Mouse (Mus musculus): ENCODE results near the gene Haus8. TPM values are rescaled to one million over a fixed set of nuclear protein-coding genes. Genes with fewer than 3 reads are reported as not detected.
A peak's percentile ranks its signal among the peaks of the same experiment; 100 is the strongest.
"Not testable (repeated sequence)": the region's sequence is repeated elsewhere in the genome, so short reads cannot be mapped to it uniquely, and the experiment has no call there.

The Haus8 gene
- polyA plus RNA-seq, 1 experiment from 2014 or later = 60.8 TPM

GRCm38 (mm10) chr8:71276166-71276565 is 3.4 kb upstream of the Haus8 start:
- Histone ChIP-seq H3K27ac (replicated peaks) (no peak overlapping the region), H3K9me3 (replicated peaks) (no peaks in the 10 kb centered on the region), H3K27me3 (ENCODE audit: low read depth, poor library complexity, severe bottlenecking) (no peaks in the 10 kb centered on the region), H3K4me1 (peaks cover 30% of the 10 kb centered on the region), H3K36me3 (peaks cover 8% of the 10 kb centered on the region; the same call in 1 of the 2 replicates), H3K4me3 (no peak overlapping the region)
- WGBS = 89% methylated on average over 3 of the region's 3 CpGs
- DNase-seq (ENCODE audit: low spot score) = no peak

GRCm38 (mm10) chr8:71274478-71274877 is 1.7 kb upstream of the Haus8 start:
- Histone ChIP-seq H3K27me3 (ENCODE audit: low read depth, poor library complexity, severe bottlenecking) (no peaks in the 10 kb centered on the region), H3K9me3 (replicated peaks) (no peaks in the 10 kb centered on the region), H3K27ac (replicated peaks) (no peak overlapping the region), H3K4me3 (no peak overlapping the region), H3K4me1 (peaks cover 37% of the 10 kb centered on the region), H3K36me3 (peaks cover 8% of the 10 kb centered on the region; the same call in 1 of the 2 replicates)
- no peak for DNase-seq (ENCODE audit: low spot score)

GRCm38 (mm10) chr8:71273151-71273510 is 397 bp upstream of the Haus8 start:
- H3K4me1 ChIP-seq = peaks cover 37% of the 10 kb centered on the region
- H3K36me3 ChIP-seq = peaks cover 10% of the 10 kb centered on the region; the same call in 1 of the 2 replicates
- peak overlapping the region; percentile 89 for H3K27ac ChIP-seq (replicated peaks)
- H3K9me3 ChIP-seq (replicated peaks) = no peaks in the 10 kb centered on the region
- H3K27me3 ChIP-seq (ENCODE audit: low read depth, poor library complexity, severe bottlenecking) = no peaks in the 10 kb centered on the region
- 2% methylated on average over 14 of the region's 14 CpGs for WGBS
- H3K4me3 ChIP-seq = peak overlapping the region; percentile 92
- peak; percentile 54 for DNase-seq (ENCODE audit: low spot score)

GRCm38 (mm10) chr8:71271630-71272029 is 1.1 kb downstream of the Haus8 start:
- H3K9me3 ChIP-seq (replicated peaks) = no peaks in the 10 kb centered on the region
- peaks cover 14% of the 10 kb centered on the region for H3K36me3 ChIP-seq
- DNase-seq (ENCODE audit: low spot score) = no peak
- H3K27me3 ChIP-seq (ENCODE audit: low read depth, poor library complexity, severe bottlenecking) = no peaks in the 10 kb centered on the region
- H3K27ac ChIP-seq (replicated peaks) = peak overlapping the region; percentile 89
- WGBS = 25% methylated on average over 5 of the region's 5 CpGs
- H3K4me1 ChIP-seq = peaks cover 37% of the 10 kb centered on the region
- H3K4me3 ChIP-seq = peak overlapping the region; percentile 92

- Histone ChIP-seq H3K4me1 (peaks cover 23% of the 10 kb centered on the region), H3K36me3 (peaks cover 26% of the 10 kb centered on the region)
- H3K27me3 ChIP-seq (ENCODE audit: low read depth, poor library complexity, severe bottlenecking); H3K9me3 ChIP-seq (replicated peaks); DNase-seq (ENCODE audit: low spot score); H3K4me3 ChIP-seq; H3K27ac ChIP-seq (replicated peaks): not testable (repeated sequence)
- 90% methylated on average over 6 of the region's 6 CpGs for WGBS
Observed at GRCm38 (mm10) chr8:71268286-71268685, 4.4 kb downstream of the Haus8 start.

GRCm38 (mm10) chr8:71267690-71268089 is 5.0 kb downstream of the Haus8 start:
- no peaks in the 10 kb centered on the region for H3K27me3 ChIP-seq (ENCODE audit: low read depth, poor library complexity, severe bottlenecking)
- H3K9me3 ChIP-seq (replicated peaks) = no peaks in the 10 kb centered on the region
- H3K27ac ChIP-seq (replicated peaks) = no peak overlapping the region
- H3K4me3 ChIP-seq = no peak overlapping the region
- DNase-seq (ENCODE audit: low spot score) = no peak
- WGBS = 94% methylated on average over 2 of the region's 2 CpGs
- peaks cover 32% of the 10 kb centered on the region for H3K36me3 ChIP-seq
- peaks cover 17% of the 10 kb centered on the region for H3K4me1 ChIP-seq

- H3K27ac ChIP-seq (replicated peaks) = no peak overlapping the region
- H3K9me3 ChIP-seq (replicated peaks) = no peaks in the 10 kb centered on the region; the same call in 1 of the 2 replicates
- H3K27me3 ChIP-seq (ENCODE audit: low read depth, poor library complexity, severe bottlenecking) = no peaks in the 10 kb centered on the region
- DNase-seq (ENCODE audit: low spot score) = peak; percentile 10
- H3K4me3 ChIP-seq = no peak overlapping the region
- no peaks in the 10 kb centered on the region for H3K4me1 ChIP-seq
- H3K36me3 ChIP-seq = peaks cover 61% of the 10 kb centered on the region
Observed at GRCm38 (mm10) chr8:71261234-71261633, 11.5 kb downstream of the Haus8 start.

GRCm38 (mm10) chr8:71256545-71257232 is 16.0 kb downstream of the Haus8 start:
- no peak for DNase-seq (ENCODE audit: low spot score)
- no peaks in the 10 kb centered on the region for H3K9me3 ChIP-seq (replicated peaks)
- no peaks in the 10 kb centered on the region for H3K4me1 ChIP-seq
- 93% methylated on average over 3 of the region's 3 CpGs for WGBS
- no peak overlapping the region for H3K27ac ChIP-seq (replicated peaks)
- H3K36me3 ChIP-seq = peaks cover 71% of the 10 kb centered on the region
- H3K4me3 ChIP-seq = no peak overlapping the region
- H3K27me3 ChIP-seq (ENCODE audit: low read depth, poor library complexity, severe bottlenecking) = no peaks in the 10 kb centered on the region

- Histone ChIP-seq H3K9me3 (replicated peaks) (no peaks in the 10 kb centered on the region), H3K27me3 (ENCODE audit: low read depth, poor library complexity, severe bottlenecking) (no peaks in the 10 kb centered on the region), H3K4me1 (no peaks in the 10 kb centered on the region), H3K36me3 (peaks cover 30% of the 10 kb centered on the region), H3K27ac (replicated peaks) (no peak overlapping the region), H3K4me3 (no peak overlapping the region)
- WGBS = 90% methylated on average over 1 of the region's 1 CpGs
- no peak for DNase-seq (ENCODE audit: low spot score)
Observed at GRCm38 (mm10) chr8:71248203-71248602, 24.5 kb downstream of the Haus8 start.

- Histone ChIP-seq H3K36me3 (no peaks in the 10 kb centered on the region; the same call in 1 of the 2 replicates), H3K9me3 (replicated peaks) (no peaks in the 10 kb centered on the region), H3K27ac (replicated peaks) (no peak overlapping the region), H3K27me3 (ENCODE audit: low read depth, poor library complexity, severe bottlenecking) (no peaks in the 10 kb centered on the region), H3K4me1 (no peaks in the 10 kb centered on the region), H3K4me3 (no peak overlapping the region)
- 84% methylated on average over 2 of the region's 2 CpGs for WGBS
- DNase-seq (ENCODE audit: low spot score) = no peak
Observed at GRCm38 (mm10) chr8:71242757-71243156, 30.0 kb downstream of the Haus8 start.

GRCm38 (mm10) chr8:71224560-71224959 is 48.2 kb downstream of the Haus8 start:
- H3K27ac ChIP-seq (replicated peaks) = no peak overlapping the region
- no peaks in the 10 kb centered on the region for H3K4me1 ChIP-seq
- no peak overlapping the region for H3K4me3 ChIP-seq
- H3K36me3 ChIP-seq = no peaks in the 10 kb centered on the region
- no peaks in the 10 kb centered on the region for H3K27me3 ChIP-seq (ENCODE audit: low read depth, poor library complexity, severe bottlenecking)
- 49% methylated on average over 2 of the region's 2 CpGs for WGBS
- H3K9me3 ChIP-seq (replicated peaks) = no peaks in the 10 kb centered on the region
- no peak for DNase-seq (ENCODE audit: low spot score)

- H3K9me3 ChIP-seq (replicated peaks); H3K4me3 ChIP-seq; H3K36me3 ChIP-seq; H3K27ac ChIP-seq (replicated peaks); H3K27me3 ChIP-seq (ENCODE audit: low read depth, poor library complexity, severe bottlenecking); DNase-seq (ENCODE audit: low spot score); H3K4me1 ChIP-seq: not testable (repeated sequence)
- WGBS = 84% methylated on average over 4 of the region's 5 CpGs
Observed at GRCm38 (mm10) chr8:71214266-71214665, 58.5 kb downstream of the Haus8 start.

- not testable (repeated sequence) for H3K9me3 ChIP-seq (replicated peaks); H3K27me3 ChIP-seq (ENCODE audit: low read depth, poor library complexity, severe bottlenecking); H3K4me3 ChIP-seq; H3K36me3 ChIP-seq; H3K27ac ChIP-seq (replicated peaks); H3K4me1 ChIP-seq
- WGBS = 5% methylated on average over 6 of the region's 11 CpGs
- peak; percentile 14 for DNase-seq (ENCODE audit: low spot score)
Observed at GRCm38 (mm10) chr8:71205541-71205967, 67.2 kb downstream of the Haus8 start.

Measured in midbrain, embryonic 10.5 days (tissue).